Mouse (Mus musculus): ENCODE results near the gene Muc16. TPM values are rescaled to one million over a fixed set of nuclear protein-coding genes. Genes with fewer than 3 reads are reported as not detected.

Gene Muc16
- polyA plus RNA-seq, 1 experiment from 2014 or later: not detected

Small RNA genes within 50 kb of the gene (microRNA-seq; reads per million reads assigned to microRNA genes)
- not detected for gene Gm22854

Other genes starting within 250 kb of the Muc16 start
- not detected in 2 replicates for gene Mbd3l2, start 243.9 kb downstream of the Muc16 start, polyA plus RNA-seq (2015; fragmentation: Nextera tagmentation; extraction: Ambion mirVana)
- gene Zfp558, start 196.3 kb downstream of the Muc16 start, polyA plus RNA-seq (2015; fragmentation: Nextera tagmentation; extraction: Ambion mirVana): 10.4 and 13.0 TPM in 2 replicates
- gene Mbd3l1, start 196.2 kb downstream of the Muc16 start, polyA plus RNA-seq (2015; fragmentation: Nextera tagmentation; extraction: Ambion mirVana): not detected in 2 replicates
- gene Olfr24, start 89.5 kb upstream of the Muc16 start, polyA plus RNA-seq (2015; fragmentation: Nextera tagmentation; extraction: Ambion mirVana): not detected in 2 replicates
- gene Olfr828, start 145.0 kb upstream of the Muc16 start, polyA plus RNA-seq (2015; fragmentation: Nextera tagmentation; extraction: Ambion mirVana): not detected in 2 replicates
- gene Olfr829, start 180.4 kb upstream of the Muc16 start, polyA plus RNA-seq (2015; fragmentation: Nextera tagmentation; extraction: Ambion mirVana): not detected in 2 replicates
- not detected in 2 replicates for gene Olfr830, start 200.2 kb upstream of the Muc16 start, polyA plus RNA-seq (2015; fragmentation: Nextera tagmentation; extraction: Ambion mirVana)

All from limb, embryonic 13.5 days (tissue).